ENCODE assay signal across 25 mouse cellular contexts in the genomic region with DNA sequence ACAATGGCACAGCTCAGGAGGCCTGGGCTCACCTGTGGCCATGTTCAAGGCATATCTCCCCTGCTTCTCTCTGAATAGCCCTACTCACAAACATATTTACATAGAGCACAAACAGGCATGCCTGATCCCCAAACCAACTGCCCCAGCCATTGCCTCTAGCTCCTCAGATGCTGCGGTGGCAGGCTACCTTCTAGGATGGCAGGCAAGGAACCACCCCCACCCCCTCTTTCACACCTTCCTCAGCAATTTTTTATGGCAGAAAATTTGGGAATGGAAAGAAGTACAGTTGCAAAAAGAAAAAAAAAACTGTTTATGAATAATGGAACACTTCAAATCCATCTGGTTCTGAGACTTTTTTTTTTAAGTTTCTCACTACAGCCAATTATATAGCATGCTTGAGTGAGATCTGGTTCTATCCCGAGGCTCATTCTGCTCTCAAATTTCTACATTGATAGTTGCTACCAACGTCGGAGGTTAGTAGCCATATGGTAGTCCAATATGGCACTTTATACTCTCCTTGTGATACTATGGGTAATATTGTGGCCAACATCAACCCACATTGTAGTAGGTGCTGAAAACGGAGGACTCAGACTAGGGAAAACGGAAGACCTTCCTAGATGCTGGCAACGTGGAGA.
DNase-seq lines count a peak whose midpoint lies in the region; ATAC-seq and TF ChIP-seq lines count a peak whose summit lies in the region.
"Had no signal": no experiment of that assay in that cellular context is flagged by ENCODE, and none has a peak within 500 bp of the region (broad histone marks: within the 10 kb centered on the region; RNA-seq: fewer than 3 reads in every experiment).

No protein-coding gene starts in this region.

- 77% methylated on average over 7 of the region's 7 CpGs for WGBS in forebrain, embryonic 13.5 days
- WGBS in forebrain, embryonic 10.5 days, result 89% methylated on average over 7 of the region's 7 CpGs
- WGBS in intestine, postnatal 0 days, result 89% methylated on average over 7 of the region's 7 CpGs

- no peaks in the 10 kb centered on the region for H3K4me1 ChIP-seq in forebrain, embryonic 13.5 days
- peaks cover 4% of the 10 kb centered on the region; the same call in 1 of the 2 replicates for H3K4me1 ChIP-seq in forebrain, embryonic 10.5 days
- H3K4me1 ChIP-seq in intestine, postnatal 0 days (replicated peaks; ENCODE audit: control insufficient read depth, insufficient read depth, low read length), result no peaks in the 10 kb centered on the region
- H3K4me1 ChIP-seq: embryonic facial prominence, embryonic 13.5 days; heart, embryonic 10.5 days; hindbrain, embryonic 12.5 days had no signal

- DNase-seq in forebrain, embryonic 10.5 days (ENCODE audit: extremely low spot score, low spot score), result no peak
- DNase-seq in frontal cortex, adult 2 months (ENCODE audit: extremely low spot score in 1 of 2, low spot score in 1 of 2), result peak; percentile 10 to 42
- DNase-seq in frontal cortex, postnatal 10 days (ENCODE audit: low spot score in 2 of 2), result no peak
- peak; percentile 54 for DNase-seq in brain, embryonic 18.5 days (ENCODE audit: low read depth, low spot score)
- DNase-seq in adrenal gland, postnatal 36 days, result no peak
- DNase-seq: adrenal gland, postnatal 10 days; B cell, adult 2 months; cerebellum, adult 11-12 months; cerebellum, adult 9-10 months; cerebellum, postnatal 25 days; gastrocnemius, postnatal 10 days; heart, adult 18-20 months; heart, postnatal 10 days; heart, postnatal 4 days; kidney, adult 11 months; kidney, adult 9 months had no signal

- no peak for TF ChIP-seq CTCF in intestine, postnatal 0 days (IDR thresholded peaks at IDR 0.05; ENCODE audit: low read depth)

- no peaks in the 10 kb centered on the region for H3K9me3 ChIP-seq in forebrain, embryonic 13.5 days (replicated peaks)
- H3K9me3 ChIP-seq in forebrain, embryonic 10.5 days, result no peaks in the 10 kb centered on the region
- no peaks in the 10 kb centered on the region for H3K9me3 ChIP-seq in intestine, postnatal 0 days (ENCODE audit: control insufficient read depth)
- H3K9me3 ChIP-seq: embryonic facial prominence, embryonic 13.5 days; heart, embryonic 10.5 days; hindbrain, embryonic 12.5 days had no signal

- no peak overlapping the region for H3K4me3 ChIP-seq in forebrain, embryonic 13.5 days
- H3K4me3 ChIP-seq in forebrain, embryonic 10.5 days, result no peak overlapping the region
- H3K4me3 ChIP-seq in intestine, postnatal 0 days (ENCODE audit: low read depth, low read length), result no peak overlapping the region
- H3K4me3 ChIP-seq: embryonic facial prominence, embryonic 13.5 days; heart, embryonic 10.5 days; hindbrain, embryonic 12.5 days had no signal

- ATAC-seq in forebrain, embryonic 13.5 days, result peak; percentile 79; the same call in 1 of the 2 replicates
- ATAC-seq in intestine, postnatal 0 days, result no peak
- ATAC-seq: CD4-positive, CD25-positive, alpha-beta regulatory T cell, adult 4 months; hindbrain, embryonic 16.5 days; inflammation-experienced regulatory T-cells, adult 6 months had no signal

- no peaks in the 10 kb centered on the region for H3K36me3 ChIP-seq in forebrain, embryonic 13.5 days (ENCODE audit: poor library complexity, severe bottlenecking)
- H3K36me3 ChIP-seq in forebrain, embryonic 10.5 days (replicated peaks), result no peaks in the 10 kb centered on the region
- H3K36me3 ChIP-seq in intestine, postnatal 0 days (ENCODE audit: control insufficient read depth, insufficient read depth), result no peaks in the 10 kb centered on the region
- H3K36me3 ChIP-seq: embryonic facial prominence, embryonic 13.5 days; G1E; heart, embryonic 10.5 days; hindbrain, embryonic 12.5 days had no signal

- H3K4me2 ChIP-seq in forebrain, embryonic 13.5 days, result no peak overlapping the region
- no peak overlapping the region for H3K4me2 ChIP-seq in intestine, postnatal 0 days (replicated peaks; ENCODE audit: low read depth)
- H3K4me2 ChIP-seq: embryonic facial prominence, embryonic 13.5 days; hindbrain, embryonic 12.5 days had no signal

- no peak overlapping the region for H3K9ac ChIP-seq in forebrain, embryonic 13.5 days
- H3K9ac ChIP-seq in intestine, postnatal 0 days (ENCODE audit: low read depth, low read length), result no peak overlapping the region
- H3K9ac ChIP-seq: embryonic facial prominence, embryonic 13.5 days; hindbrain, embryonic 12.5 days had no signal

- H3K27me3 ChIP-seq in forebrain, embryonic 13.5 days, result no peaks in the 10 kb centered on the region
- H3K27me3 ChIP-seq in forebrain, embryonic 10.5 days (ENCODE audit: poor library complexity, severe bottlenecking), result no peaks in the 10 kb centered on the region
- H3K27me3 ChIP-seq in intestine, postnatal 0 days (replicated peaks; ENCODE audit: control insufficient read depth, insufficient read depth, low read length), result no peaks in the 10 kb centered on the region
- H3K27me3 ChIP-seq: embryonic facial prominence, embryonic 13.5 days; hindbrain, embryonic 12.5 days had no signal

- no peak overlapping the region for H3K27ac ChIP-seq in forebrain, embryonic 13.5 days
- no peak overlapping the region for H3K27ac ChIP-seq in forebrain, embryonic 10.5 days
- H3K27ac ChIP-seq in intestine, postnatal 0 days (ENCODE audit: low read depth, low read length), result no peak overlapping the region
- H3K27ac ChIP-seq: embryonic facial prominence, embryonic 13.5 days; heart, embryonic 10.5 days; hindbrain, embryonic 12.5 days had no signal

Comparison
In these comparisons a context has a peak if more than half of its experiments do, and no peak if none do; other contexts are left out.
1. DNase-seq: peak in frontal cortex, adult 2 months (2 of 2) and brain, embryonic 18.5 days (single experiment); none in forebrain, embryonic 10.5 days (single experiment), frontal cortex, postnatal 10 days (0 of 2) and adrenal gland, postnatal 36 days (0 of 2).